Mouse (Mus musculus) adrenal gland, adult (tissue): ENCODE measurements at regions not wholly inside any gene's neighbourhood (a gene's known extent, or its start where the extent isn't known, plus 50 kb on each side); places are given as distances from the start of the nearest gene placed in this dataset.

ENCODE experiments used
- DNase-seq, 2 experiments: peaks; one replicate each; pipeline ENCODE4 v3.0.0; 2022 to 2023; ENCODE audit warnings: low spot score in 1 of 2; ENCODE audit not compliant: inconsistent age in 2 of 2

DNA sequence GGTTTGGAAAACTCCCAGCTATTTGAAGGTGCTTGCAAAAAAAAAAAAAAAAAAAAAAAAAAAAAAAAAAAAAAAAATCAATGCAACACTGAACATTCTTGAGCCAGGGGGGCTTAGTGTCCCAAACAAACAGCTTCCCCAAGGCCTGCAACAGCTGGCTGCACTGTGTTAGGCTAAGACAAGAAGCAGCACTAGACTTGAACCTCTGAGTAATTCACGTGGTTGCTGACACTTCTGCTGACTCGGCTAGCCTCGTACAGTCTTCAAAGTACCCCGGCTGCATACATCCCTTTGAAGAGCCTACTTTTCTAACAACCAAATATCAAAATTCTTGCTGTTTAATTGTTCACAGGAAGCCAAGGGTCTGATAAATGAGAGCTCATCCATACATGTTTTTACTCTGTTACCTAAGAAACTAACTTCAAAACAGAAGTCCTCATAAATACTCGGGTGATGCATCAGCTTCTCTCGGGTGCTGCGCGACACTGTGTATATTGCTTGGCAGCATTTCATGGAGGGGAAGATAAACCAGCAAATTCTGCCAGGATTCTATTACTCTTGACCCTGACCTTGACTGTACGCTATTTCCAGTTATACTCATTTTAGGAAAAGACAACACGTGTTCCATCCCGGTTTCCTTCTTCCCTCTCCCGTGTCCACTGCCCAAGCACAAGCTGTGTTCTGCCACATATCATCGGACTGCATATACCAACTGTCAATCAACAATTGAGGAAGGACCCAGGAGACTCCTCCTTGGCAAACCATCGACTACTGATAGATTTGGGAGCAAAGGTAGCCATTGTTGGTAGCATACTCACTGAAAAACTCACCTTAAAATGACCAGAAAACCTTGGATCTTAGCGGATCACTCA lies 352.8 kb upstream of the Nt5c1b start:
- DNase-seq, result peak in 1 of 2 experiments; percentile 26

DNA sequence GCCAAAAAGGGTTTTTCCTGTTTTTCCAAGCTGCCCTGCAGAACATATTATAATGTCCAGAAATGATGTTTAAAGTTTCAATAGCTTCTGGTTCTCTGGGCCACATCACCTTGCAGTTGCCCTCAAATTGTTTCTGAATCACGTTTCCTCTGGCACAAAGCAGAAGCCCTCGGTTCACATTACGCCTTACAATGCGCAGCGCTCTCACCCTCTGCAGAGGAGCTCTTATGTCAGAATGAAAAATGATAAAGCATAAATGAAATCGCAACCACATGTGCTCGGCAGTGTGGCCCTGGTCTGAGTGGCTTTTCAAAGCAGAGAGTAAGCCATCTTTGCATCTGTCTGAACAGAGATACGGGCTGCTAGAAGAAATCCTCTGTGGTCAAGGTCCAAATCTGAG lies 334.3 kb upstream of the Nt5c1b start:
- DNase-seq, result no peak

DNA sequence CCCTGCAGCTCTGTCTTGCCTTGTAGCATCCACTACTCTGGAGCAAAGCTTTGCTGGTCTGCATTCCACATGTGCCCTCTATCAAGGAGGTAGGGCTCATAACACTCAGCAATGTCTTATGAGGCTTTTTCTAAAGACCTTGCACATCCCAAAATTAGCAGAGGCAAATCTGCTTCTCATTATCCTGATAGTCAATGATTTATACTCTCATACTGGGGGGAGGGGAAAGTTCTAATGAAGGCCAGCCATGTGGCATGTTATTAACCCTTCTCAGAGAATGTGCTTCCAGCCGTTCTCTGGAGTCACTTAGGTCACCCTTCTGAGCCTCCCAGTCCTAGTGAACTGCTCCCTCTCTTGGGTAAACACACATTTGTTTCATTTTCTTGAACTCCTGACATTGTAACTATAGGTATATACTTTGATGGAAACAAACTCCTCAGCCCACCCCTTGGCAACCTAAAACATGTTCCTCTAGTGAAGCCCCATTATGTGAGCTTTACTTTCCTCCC lies 307.7 kb upstream of the Nt5c1b start:
- DNase-seq, result no peak

DNA sequence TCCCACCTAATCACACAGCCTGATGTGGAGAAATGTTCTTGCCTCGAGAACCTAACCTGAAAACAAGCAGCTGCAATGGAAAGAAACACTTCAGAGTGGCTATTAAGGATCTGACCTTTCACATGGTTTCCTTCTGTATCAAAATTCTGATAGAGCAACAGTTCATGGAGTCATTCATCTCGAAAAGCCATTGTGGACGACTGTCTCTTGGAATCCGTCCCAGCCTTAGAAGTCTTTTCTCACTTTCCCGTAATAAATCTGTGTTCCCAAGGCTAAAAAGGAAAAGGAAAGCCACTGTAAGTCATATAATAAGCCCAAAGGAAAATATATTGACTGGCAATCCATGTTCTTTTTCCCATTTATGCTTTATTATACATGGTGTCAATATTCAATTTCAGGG lies 291.4 kb upstream of the Nt5c1b start:
- DNase-seq, result peak in 1 of 2 experiments; percentile 51

DNA sequence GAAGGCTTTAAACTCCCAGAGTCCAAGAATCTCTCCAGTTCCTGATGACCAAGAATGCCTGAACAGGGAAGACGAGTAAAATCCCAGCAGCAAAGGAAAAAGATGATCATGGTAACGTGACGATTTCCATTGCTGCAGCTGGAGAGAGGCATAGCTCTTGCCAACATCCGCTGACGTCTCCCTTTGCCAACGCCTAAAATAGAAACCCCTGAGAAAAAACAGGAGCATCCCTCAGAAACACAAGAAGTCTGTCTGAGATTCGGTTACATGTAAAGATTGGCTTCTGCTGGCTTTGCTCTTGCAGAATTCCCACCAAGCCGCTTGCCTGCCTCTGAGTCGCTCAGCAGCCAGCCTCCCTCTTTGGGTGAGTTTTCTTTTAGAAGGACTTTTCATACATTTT lies 290.3 kb upstream of the Nt5c1b start:
- DNase-seq, result no peak

DNA sequence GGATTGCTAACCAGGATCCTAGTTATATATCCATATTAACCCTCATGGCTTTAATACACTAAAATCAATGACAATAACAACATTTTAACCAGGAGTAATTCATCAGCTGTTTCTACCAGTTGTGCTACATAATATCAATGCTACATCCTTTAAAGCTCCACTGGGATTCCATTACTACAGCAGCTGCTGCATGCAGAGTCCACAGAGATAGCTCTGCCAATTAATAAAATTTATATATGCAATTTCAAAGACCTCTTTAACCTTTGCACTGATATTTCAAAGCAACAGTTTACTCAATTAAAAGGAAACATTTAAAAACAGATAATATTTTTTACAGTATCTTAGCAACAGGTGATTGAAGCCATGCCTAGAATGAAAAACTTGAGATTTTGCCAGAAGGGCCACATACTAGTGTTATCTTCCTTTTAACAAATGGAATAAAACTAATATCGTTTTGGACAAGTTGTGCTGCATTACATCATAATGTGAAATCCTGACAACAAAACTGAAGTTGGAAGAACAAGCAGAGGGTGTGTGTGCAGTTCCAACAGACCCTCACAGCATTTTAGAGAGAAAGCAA lies 256.8 kb upstream of the Nt5c1b start:
- DNase-seq, result no peak

DNA sequence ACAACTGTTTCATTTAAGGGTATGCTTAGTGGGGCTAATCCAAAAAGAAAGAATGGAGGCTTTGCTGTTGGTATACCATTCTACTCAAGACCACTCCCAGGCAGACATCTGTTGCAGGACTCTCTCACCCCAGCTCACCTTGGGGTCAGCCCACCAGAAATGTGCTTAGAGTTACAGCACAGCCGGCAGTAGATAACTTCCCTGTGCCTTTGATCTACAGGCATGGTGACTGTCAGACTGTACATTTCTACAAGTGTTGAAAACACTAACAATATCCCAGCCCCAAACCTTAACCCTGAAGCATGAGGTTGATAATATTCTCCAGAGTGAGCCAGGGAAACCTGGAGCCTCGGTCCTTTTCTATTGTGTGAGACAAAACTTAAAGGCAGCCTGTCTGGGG lies 247.7 kb upstream of the Nt5c1b start:
- no peak for DNase-seq

DNA sequence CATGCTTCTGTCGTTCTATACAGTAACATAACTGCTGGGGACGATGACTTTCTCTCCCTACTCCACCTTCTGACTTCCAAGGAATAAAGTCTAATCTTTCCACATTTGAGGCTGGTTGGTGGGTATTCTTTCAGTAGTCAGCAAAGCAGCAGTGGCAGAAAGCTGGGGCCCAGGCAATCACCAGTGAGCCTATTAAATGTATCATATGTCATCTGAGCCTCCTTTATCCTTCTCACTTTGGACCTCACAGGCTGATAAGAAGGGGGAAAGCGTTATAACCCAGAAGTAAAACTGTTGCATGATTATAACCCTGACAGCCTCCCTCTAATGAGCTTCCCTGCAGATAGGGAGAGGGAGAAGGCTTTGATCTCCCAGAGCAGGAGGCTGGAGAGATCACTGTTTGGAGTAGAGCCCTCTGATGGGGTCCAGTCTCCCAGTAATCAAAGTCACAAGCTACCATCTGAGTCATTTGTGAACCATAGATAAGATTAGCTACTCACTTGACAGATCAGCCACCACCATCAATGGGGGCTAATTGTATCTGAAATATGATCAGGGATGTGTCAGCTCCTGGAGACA lies 241.7 kb upstream of the Nt5c1b start:
- DNase-seq, result no peak

DNA sequence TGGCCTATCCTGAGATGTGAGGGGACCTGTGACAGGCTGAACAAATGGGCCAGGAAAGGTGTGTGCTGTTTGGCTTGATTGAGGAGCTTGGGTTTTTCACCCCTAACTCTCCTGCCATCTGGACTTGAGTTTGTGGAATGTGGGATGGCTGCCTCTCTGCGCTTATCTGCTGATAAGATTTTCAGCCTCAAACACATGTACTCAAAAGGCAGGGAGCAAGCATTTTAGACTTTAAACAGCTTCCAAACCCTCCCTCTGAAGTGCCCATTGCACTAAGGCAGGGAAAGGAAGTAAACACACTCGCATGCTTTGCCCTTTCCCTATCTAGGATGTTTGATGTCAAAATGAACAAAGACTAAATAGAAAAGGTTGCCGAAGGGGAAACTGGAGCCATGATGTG lies 235.6 kb upstream of the Nt5c1b start:
- DNase-seq, result no peak

DNA sequence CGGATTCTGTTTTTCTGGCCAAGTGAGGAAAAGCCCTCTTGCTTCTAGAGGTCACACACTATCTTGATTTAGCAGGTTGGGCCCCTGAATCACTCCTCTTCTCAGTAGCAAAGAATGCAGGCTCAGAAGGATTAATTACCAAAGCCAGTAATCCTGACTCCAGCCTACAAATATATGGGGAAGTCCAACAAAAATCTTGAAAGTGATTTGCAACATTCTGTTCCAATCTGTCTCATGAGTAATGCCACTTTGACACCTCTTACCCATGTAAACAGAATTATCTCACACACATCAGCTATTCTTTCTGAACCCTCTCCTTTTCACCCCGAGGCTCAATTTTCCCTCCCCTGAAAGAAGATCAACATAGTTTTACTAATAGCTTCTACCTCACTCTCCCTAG lies 233.9 kb upstream of the Nt5c1b start:
- DNase-seq, result no peak

DNA sequence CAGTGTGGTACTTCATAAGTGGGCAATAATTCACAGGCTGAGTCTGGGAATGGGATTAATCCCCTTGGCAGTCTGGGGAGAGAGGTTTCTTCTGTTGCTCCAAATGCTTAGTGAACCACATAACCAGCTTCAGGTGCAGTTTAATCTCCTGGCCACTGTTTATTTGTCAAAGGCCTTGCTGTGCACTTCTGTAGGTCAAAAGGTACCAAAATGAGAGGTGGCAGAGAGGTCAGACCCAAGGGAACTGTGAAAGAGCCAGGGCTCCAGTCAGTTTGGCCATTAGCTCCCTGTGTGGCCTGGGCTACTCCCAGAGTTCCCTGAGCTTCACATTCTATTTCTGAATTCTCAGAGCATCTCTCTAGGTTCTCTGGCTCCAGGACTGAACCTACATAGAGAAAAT lies 229.6 kb upstream of the Nt5c1b start:
- no peak for DNase-seq

DNA sequence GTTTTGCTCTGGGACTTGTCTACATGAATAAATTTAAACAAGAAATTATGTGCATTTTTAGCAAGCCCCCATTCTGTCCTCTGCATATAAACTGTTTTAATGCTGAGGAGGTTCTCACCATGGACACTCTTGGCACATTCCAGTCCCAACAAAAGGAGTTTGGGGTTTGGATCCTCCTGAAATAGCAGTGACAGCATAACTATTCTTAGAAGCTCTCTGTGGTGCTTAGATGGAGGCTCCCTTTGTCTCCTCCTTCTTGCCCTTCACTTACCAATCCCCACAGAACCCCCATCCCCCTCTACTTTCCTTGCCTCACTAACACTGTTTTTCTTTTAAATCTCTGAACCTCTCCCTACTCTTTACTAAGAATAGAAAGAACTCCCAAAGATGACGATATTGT lies 208.9 kb upstream of the Nt5c1b start:
- DNase-seq, result no peak

DNA sequence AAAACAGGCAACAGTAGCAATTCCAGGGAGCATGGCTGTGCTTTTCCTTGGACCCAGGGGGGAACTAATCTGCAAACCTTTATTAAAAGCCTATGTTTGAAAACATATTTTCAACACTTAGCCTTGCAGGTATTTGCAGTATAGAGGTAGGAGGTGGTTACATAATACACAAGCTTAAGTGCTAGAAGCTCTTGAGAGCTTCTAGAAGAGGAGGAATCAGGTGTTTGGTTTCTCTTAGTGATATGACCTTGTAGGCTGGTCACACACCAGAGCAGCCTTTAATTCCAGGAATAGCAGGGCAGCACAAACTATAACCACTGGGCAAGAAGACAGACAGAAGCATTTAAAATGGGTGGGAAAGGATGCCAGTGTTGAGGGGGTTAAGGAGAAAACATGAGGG lies 201.7 kb upstream of the Nt5c1b start:
- DNase-seq, result no peak

DNA sequence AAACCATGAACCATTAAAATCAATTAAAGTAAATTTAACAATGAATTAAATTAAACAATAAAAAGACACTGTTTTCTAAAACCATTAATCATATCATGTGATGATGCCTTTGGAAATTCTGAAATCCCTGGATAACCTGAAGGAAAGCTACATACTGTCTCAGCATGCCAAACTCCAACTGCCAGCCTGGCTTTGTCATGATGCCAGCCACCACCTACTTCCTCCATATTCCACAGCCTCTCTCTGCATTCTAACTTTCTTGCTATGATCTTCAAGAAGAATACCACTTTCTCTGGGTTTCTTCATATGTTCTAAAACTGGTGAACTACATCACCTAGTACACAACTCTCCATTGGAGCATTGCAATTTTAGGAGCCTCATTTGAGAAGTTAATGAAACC lies 201.2 kb upstream of the Nt5c1b start:
- DNase-seq, result no peak

DNA sequence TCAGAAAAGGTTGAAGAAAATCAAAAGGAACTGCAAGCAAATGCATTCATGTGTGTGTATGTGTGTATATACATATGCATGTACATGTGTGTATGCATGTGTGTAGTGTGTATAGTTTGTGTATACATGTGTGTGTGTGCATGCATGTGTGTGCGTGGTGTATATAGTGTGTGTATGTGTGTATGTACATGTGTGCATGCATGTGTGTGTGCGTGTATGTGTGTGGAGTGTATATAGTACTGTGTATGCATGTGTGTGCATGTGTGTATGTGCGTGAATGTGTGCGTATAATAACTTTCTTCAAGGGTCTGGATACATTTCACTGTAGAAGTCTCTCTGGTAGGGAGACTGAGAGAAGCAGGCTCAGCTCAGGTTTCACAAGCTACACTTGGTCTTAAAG lies 191.1 kb upstream of the Nt5c1b start:
- no peak for DNase-seq

DNA sequence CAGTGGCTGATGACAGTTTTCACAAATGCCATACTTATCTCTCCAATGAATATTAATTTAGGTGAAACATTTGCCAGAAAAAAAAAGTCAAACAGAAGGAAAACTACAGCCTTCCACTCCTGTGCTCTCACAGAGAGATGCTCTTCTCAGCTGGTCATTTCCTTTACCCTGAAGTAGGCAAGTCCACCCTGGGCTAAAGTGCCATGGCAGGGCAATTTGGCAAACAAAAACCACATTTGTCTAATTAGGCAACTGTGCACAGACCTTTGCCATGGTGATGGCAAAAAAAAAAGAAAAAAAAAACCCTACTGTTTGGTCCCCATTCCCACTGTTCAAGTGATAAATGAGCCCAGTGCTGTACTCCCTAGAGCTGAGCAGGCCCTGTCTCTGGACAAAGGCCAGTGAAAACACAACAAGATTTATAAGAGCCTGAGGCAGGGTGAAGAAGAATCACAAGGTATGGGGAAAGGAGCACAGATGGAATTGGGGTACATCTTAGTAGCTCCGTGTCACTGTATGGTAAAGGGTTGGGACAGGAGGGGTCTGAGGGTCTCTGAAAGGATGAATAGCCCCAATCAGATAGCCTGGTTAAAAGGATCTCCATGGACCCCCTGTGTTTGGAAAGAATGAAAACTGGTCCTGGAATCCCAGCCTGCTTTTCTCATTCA lies 190.5 kb upstream of the Nt5c1b start:
- no peak for DNase-seq

DNA sequence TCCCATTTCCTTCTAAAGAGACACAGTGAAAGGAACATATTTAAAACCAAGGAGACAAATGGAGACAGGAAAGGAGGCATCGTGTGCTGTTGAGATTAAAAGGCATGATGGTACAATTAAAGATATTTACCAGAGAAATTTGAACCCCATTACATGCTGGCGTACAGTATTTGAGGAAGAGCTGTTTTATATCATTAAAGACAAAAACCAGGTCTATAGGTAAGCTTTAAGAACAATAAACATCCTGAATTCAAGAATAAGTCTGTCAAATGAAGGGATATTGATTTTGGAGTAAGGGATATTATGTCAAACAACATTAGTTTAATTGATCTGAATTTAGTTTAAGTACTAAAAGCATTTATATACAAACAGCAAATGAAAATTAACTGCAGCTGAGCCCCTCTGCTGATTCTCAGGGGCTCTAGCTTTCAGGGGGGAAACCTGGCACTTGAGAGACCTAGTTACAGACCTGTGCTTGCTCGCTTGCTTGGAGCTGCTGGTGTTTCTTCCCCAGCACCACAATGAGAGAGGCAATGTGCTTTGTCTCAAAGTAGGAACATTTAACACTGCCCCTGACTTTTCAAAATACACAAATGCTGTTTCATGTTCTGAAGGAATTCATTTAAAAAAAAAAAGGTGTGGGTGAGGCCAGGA lies 189.8 kb upstream of the Nt5c1b start:
- no peak for DNase-seq

DNA sequence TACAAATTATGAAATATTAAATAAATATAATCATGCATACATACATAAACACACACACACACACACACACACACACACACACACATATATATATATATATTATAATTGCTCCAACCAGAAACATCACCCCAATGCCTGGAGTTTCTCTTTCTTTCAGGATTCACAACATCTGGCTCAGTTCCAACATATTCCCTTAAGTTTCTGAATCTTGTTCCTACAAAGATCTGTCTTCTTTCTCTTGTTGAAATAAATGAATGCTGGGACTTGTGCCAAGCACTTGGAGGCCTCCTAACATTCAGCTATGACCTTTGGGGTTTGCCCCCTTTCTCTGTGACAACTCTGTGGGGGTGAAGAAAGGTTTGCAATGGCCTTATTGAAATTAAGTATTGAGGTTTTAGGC lies 187.2 kb upstream of the Nt5c1b start:
- DNase-seq, result no peak

DNA sequence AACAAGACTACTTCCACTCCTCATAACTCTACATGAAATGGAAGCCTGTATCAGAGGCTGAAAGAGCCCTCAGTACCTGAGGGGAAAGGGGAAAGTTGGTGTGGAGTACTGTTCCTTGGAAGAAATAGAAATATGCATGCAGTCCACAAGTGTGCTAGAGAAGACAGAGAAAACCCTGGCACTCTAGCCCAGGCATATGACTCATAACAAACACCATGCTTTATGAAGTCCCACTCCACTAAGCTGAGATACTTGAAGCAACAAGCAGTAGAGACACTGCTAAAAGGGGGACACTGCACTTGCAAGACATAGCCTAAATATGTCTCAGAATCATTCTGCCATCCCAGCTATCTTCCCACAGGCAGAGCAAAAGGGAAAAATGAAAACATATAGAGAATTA lies 183.2 kb upstream of the Nt5c1b start:
- DNase-seq, result no peak

DNA sequence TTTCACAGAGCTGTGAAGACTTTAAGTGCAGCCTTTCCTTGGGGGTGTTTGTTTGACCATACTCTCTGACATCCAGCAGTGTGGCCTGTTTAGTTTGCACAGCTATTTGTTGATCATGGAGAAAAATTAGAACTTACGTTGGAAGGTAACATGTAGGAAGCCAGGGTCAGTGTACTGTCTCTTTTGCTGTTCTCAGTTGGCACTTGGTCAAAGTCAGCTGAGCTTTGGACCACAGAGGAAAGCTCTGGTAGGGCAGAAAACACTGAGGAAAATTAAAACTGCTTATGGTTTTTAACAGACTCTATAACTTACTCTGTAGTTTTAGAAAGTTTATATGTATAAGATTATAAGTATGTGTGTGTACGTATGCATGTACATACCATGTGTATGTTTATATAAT lies 180.0 kb upstream of the Nt5c1b start:
- no peak for DNase-seq

DNA sequence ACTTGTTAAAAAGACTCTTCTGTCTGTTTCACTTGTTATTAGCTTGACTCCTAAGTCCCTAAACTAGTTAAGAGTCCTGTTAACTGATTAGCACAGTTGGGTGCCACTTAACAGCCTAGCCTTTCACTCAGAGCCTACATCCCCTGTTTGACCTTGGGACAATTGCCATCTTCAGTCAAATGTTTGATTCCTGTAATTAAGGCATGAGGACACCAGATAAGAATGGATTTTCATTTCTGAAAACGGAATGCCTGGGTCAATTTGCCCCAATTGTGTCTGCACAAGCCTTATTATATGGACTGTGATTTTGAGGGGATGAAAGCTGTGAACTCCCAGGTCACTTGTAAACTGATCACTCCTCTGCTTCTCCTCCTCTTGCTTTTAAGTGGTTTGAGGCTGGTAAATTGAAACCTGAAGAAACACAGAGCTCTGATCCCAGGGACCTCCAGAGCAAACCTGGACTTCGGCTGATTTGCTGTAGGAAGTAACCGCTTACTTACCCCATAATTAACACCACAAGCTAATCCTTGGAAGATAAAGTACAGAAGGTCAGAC lies 171.8 kb upstream of the Nt5c1b start:
- no peak for DNase-seq
